Mouse (Mus musculus) CH12.LX (cell line): ENCODE measurements around the gene Sema6d. TPM values are rescaled to one million over a fixed set of nuclear protein-coding genes. Genes with fewer than 3 reads are reported as not detected.

Source experiments
- DNase-seq: peaks from one replicate; pipeline ENCODE4 v3.0.0-alpha.2; 2013; ENCODE audit errors: extremely low read depth
- H3K27ac ChIP-seq: 2 replicates; pipeline ENCODE4 v1.5.1; 2012; ENCODE audit warnings: low read depth, mild to moderate bottlenecking, control low read depth, moderate library complexity; ENCODE audit not compliant: insufficient read depth
- H3K27me3 ChIP-seq: replicated peaks from 2 replicates; pipeline ENCODE3; 2012; ENCODE audit warnings: inconsistent platforms
- H3K36me3 ChIP-seq, 2 experiments: replicated peaks in 1 of 2; 2 replicates each; pipeline versions ENCODE3 to v1.6.1; 2012; ENCODE audit warnings: inconsistent platforms in 1 of 2, low read length in 1 of 2, mild to moderate bottlenecking in 1 of 2, mixed read lengths in 1 of 2, moderate library complexity in 1 of 2; ENCODE audit not compliant: control insufficient read depth in 1 of 2, insufficient read depth in 1 of 2
- H3K4me1 ChIP-seq, 2 experiments: 2 replicates each; pipeline ENCODE4 v1.6.1; 2012; ENCODE audit warnings: inconsistent platforms in 1 of 2, moderate library complexity in 1 of 2; ENCODE audit not compliant: insufficient read depth in 2 of 2, control insufficient read depth in 1 of 2
- H3K4me2 ChIP-seq: 2 replicates; pipeline ENCODE4 v1.6.1; 2012; ENCODE audit warnings: low read depth, mild to moderate bottlenecking, control low read depth; ENCODE audit not compliant: poor library complexity, insufficient read depth, severe bottlenecking
- H3K4me3 ChIP-seq, 3 experiments: fragments of 150-350 bp in 1 of 3; sonication (generic) in 1 of 3; replicated peaks in 1 of 3; 2 replicates each; pipeline versions ENCODE3 to v1.5.1; 2011 to 2012; ENCODE audit warnings: low read depth in 2 of 3, low read length in 2 of 3, mild to moderate bottlenecking in 2 of 3, moderate library complexity in 2 of 3, control low read depth in 1 of 3, improper control_type of control experiment in 1 of 3, inconsistent platforms in 1 of 3, mixed read lengths in 1 of 3; ENCODE audit not compliant: poor library complexity in 1 of 3
- H3K79me2 ChIP-seq: replicated peaks from 2 replicates; pipeline ENCODE4 v1.6.1; 2012; ENCODE audit warnings: mild to moderate bottlenecking, moderate library complexity; ENCODE audit not compliant: control insufficient read depth, poor library complexity, insufficient read depth, severe bottlenecking; ENCODE audit errors: extremely low read depth
- H3K9ac ChIP-seq: 2 replicates; pipeline ENCODE4 v1.6.1; 2012; ENCODE audit warnings: low read depth, mild to moderate bottlenecking, control low read depth, moderate library complexity; ENCODE audit not compliant: insufficient read depth
- H3K9me3 ChIP-seq: replicated peaks from 2 replicates; pipeline ENCODE3; 2012; ENCODE audit warnings: low read length, inconsistent platforms, mixed read lengths
- BHLHE40 ChIP-seq: IDR thresholded peaks from 2 replicates; pipeline ENCODE4 v1.6.1; 2011; ENCODE audit warnings: mild to moderate bottlenecking, low read depth, low read length, improper control_type of control experiment
- CHD1 ChIP-seq: IDR thresholded peaks from 2 replicates; pipeline ENCODE4 v1.6.1; 2012; ENCODE audit warnings: low read depth, low read length, improper control_type of control experiment, inconsistent platforms
- CHD2 ChIP-seq: IDR thresholded peaks from 2 replicates; pipeline ENCODE4 v1.6.1; 2011; ENCODE audit warnings: low read length, improper control_type of control experiment
- CTCF ChIP-seq, 2 experiments: IDR thresholded peaks in 1 of 2; conservative IDR thresholded peaks in 1 of 2; 2 replicates each; pipeline ENCODE4 v1.5.1; 2011 to 2012; ENCODE audit warnings: low read depth in 2 of 2, low read length in 2 of 2, improper control_type of control experiment in 1 of 2, inconsistent platforms in 1 of 2, mild to moderate bottlenecking in 1 of 2, moderate library complexity in 1 of 2
- E2F4 ChIP-seq: IDR thresholded peaks from 2 replicates; pipeline ENCODE4 v1.6.1; 2011; ENCODE audit warnings: low read depth, low read length, improper control_type of control experiment; ENCODE audit not compliant: insufficient replicate concordance
- ELF1 ChIP-seq: IDR thresholded peaks from 2 replicates; pipeline ENCODE4 v1.6.1; 2014; ENCODE audit warnings: low read depth, mild to moderate bottlenecking, inconsistent platforms, low read length, improper control_type of control experiment
- EP300 ChIP-seq: IDR thresholded peaks from 2 replicates; pipeline ENCODE4 v1.6.1; 2011; ENCODE audit warnings: low read length, improper control_type of control experiment
- GABPA ChIP-seq: IDR thresholded peaks from 2 replicates; pipeline ENCODE4 v1.6.1; 2012; ENCODE audit warnings: low read depth, low read length, improper control_type of control experiment, inconsistent platforms; ENCODE audit not compliant: insufficient replicate concordance
- HCFC1 ChIP-seq: IDR thresholded peaks from 2 replicates; pipeline ENCODE4 v1.6.1; 2012; ENCODE audit warnings: low read depth, mild to moderate bottlenecking, inconsistent platforms, low read length, improper control_type of control experiment
- IRF4 ChIP-seq: IDR thresholded peaks from 2 replicates; pipeline ENCODE4 v1.6.1; 2014; ENCODE audit warnings: low read depth, mild to moderate bottlenecking, inconsistent platforms, low read length, improper control_type of control experiment
- KAT2A ChIP-seq: IDR thresholded peaks from 2 replicates; pipeline ENCODE4 v1.6.1; 2012; ENCODE audit warnings: low read length, improper control_type of control experiment, inconsistent platforms; ENCODE audit not compliant: insufficient replicate concordance
- MAX ChIP-seq: IDR thresholded peaks from 2 replicates; pipeline ENCODE4 v1.6.1; 2011; ENCODE audit warnings: low read length, improper control_type of control experiment
- MAZ ChIP-seq: IDR thresholded peaks from 2 replicates; pipeline ENCODE4 v1.6.1; 2012; ENCODE audit warnings: low read depth, mild to moderate bottlenecking, inconsistent platforms, low read length, improper control_type of control experiment, moderate library complexity
- MEF2A ChIP-seq: IDR thresholded peaks from 2 replicates; pipeline ENCODE4 v1.6.1; 2014; ENCODE audit warnings: low read depth, mild to moderate bottlenecking, inconsistent platforms, low read length, improper control_type of control experiment, borderline replicate concordance
- MXI1 ChIP-seq: IDR thresholded peaks from 2 replicates; pipeline ENCODE4 v1.6.1; 2011; ENCODE audit warnings: mild to moderate bottlenecking, low read depth, low read length, improper control_type of control experiment
- MYC ChIP-seq: IDR thresholded peaks from 2 replicates; pipeline ENCODE4 v1.6.1; 2011; ENCODE audit warnings: low read depth, mild to moderate bottlenecking, improper control_type of control experiment, low read length
- NELFE ChIP-seq: IDR thresholded peaks from 2 replicates; pipeline ENCODE4 v1.6.1; 2011; ENCODE audit warnings: low read depth, low read length, improper control_type of control experiment
- NRF1 ChIP-seq: IDR thresholded peaks from 2 replicates; pipeline ENCODE4 v1.6.1; 2014; ENCODE audit warnings: low read depth, mild to moderate bottlenecking, inconsistent platforms, low read length, improper control_type of control experiment, moderate library complexity
- PAX5 ChIP-seq: IDR thresholded peaks from 2 replicates; pipeline ENCODE4 v1.6.1; 2012; ENCODE audit warnings: low read length, inconsistent platforms, mixed read lengths
- POLR2AphosphoS2 ChIP-seq: IDR thresholded peaks from 2 replicates; pipeline ENCODE4 v1.6.1; 2011; ENCODE audit warnings: low read depth, low read length, improper control_type of control experiment
- RAD21 ChIP-seq: IDR thresholded peaks from 2 replicates; pipeline ENCODE4 v1.6.1; 2011; ENCODE audit warnings: low read depth, mild to moderate bottlenecking, low read length, improper control_type of control experiment, moderate library complexity
- SIN3A ChIP-seq: IDR thresholded peaks from 2 replicates; pipeline ENCODE4 v1.6.1; 2012; ENCODE audit warnings: low read length, improper control_type of control experiment, inconsistent platforms
- TCF12 ChIP-seq: IDR thresholded peaks from 2 replicates; pipeline ENCODE4 v1.6.1; 2014; ENCODE audit warnings: low read depth, mild to moderate bottlenecking, inconsistent platforms, low read length, improper control_type of control experiment
- USF1 ChIP-seq: IDR thresholded peaks from 2 replicates; pipeline ENCODE4 v1.6.1; 2014; ENCODE audit warnings: low read depth, mild to moderate bottlenecking, inconsistent platforms, low read length, improper control_type of control experiment
- ZC3H11A ChIP-seq: IDR thresholded peaks from 2 replicates; pipeline ENCODE4 v1.6.1; 2012; ENCODE audit warnings: low read depth, mild to moderate bottlenecking, inconsistent platforms, low read length, improper control_type of control experiment
- ZNF384 ChIP-seq: IDR thresholded peaks from 2 replicates; pipeline ENCODE4 v1.6.1; 2012; ENCODE audit warnings: low read depth, low read length, improper control_type of control experiment, inconsistent platforms
- dilution Hi-C: fragments of 300-500 bp; cut with MboI; formaldehyde crosslinking; loops from 2 replicates; pipeline ENCODE4 v1.14.3; 2020; ENCODE audit warnings: low sequenced_read_pairs; ENCODE audit not compliant: extremely low pct_unique_long_range_greater_than_20kb, extremely low pct_ligation_motif_present
- in situ Hi-C: fragments of 300-500 bp; cut with MboI; formaldehyde crosslinking; loops from 3 replicates; pipeline ENCODE4 v1.14.3; 2019; ENCODE audit warnings: low sequenced_read_pairs, low pct_ligation_motif_present, low pct_unique_long_range_greater_than_20kb, mixed read lengths
- polyA plus RNA-seq: library from polyadenylated mRNA; unstranded; fragments of >175 nt; gene quantifications from 2 replicates; pipeline ENCODE4 v1.2.1, GENCODE M21; 2012; ENCODE audit warnings: low read depth; ENCODE audit not compliant: insufficient read length
- total RNA-seq, 2 experiments: library from RNA; depleted of rRNA; stranded (reverse); fragments of 300-350 nt in 1 of 2; fragments of >200 nt in 1 of 2; gene quantifications; 2 replicates each; pipeline ENCODE4 v1.2.3; 2012 to 2014

The Sema6d gene
- total and polyA plus RNA-seq, 3 experiments, result not detected

GRCm38 (mm10) chr2:124465004-124465946 lies 375.5 kb downstream of the Sema6d start:
- Histone ChIP-seq H3K27me3 (no peaks in the 10 kb centered on the region), H3K36me3 (no peaks in the 10 kb centered on the region), H3K79me2 (no peaks in the 10 kb centered on the region), H3K4me2 (no peak overlapping the region), H3K27ac (no peak overlapping the region), H3K4me3 (no peak overlapping the region), H3K4me1 (no peaks in the 10 kb centered on the region), H3K9ac (no peak overlapping the region), H3K9me3 (peaks cover 71% of the 10 kb centered on the region)
- TF ChIP-seq NRF1 (no peak), ZNF384 (no peak), PAX5 (no peak), ELF1 (no peak), BHLHE40 (no peak), MYC (no peak), KAT2A (no peak), TCF12 (no peak), GABPA (no peak), EP300 (no peak), ZC3H11A (no peak), MAX (no peak), CHD2 (no peak), E2F4 (no peak), MEF2A (no peak), CHD1 (no peak), RAD21 (no peak)
- no peak for DNase-seq
- dilution Hi-C loops (no loop called here), in situ Hi-C loops (no loop called here)

GRCm38 (mm10) chr2:124467429-124467828 lies 377.7 kb downstream of the Sema6d start:
- H3K36me3 ChIP-seq, result no peaks in the 10 kb centered on the region
- dilution Hi-C loops, result no loop called here

More at GRCm38 (mm10) chr2:124467429-124467828, 377.7 kb downstream of the Sema6d start:
- Histone ChIP-seq H3K9me3 (peaks cover 73% of the 10 kb centered on the region), H3K79me2 (no peaks in the 10 kb centered on the region), H3K27me3 (no peaks in the 10 kb centered on the region), H3K4me2 (no peak overlapping the region)
- DNase-seq, result no peak
- TF ChIP-seq CTCF (conservative IDR thresholded peaks at IDR 0.05 in 1 of 2, IDR thresholded peaks at IDR 0.05 in 1 of 2; ENCODE audit: low read depth in 2 of 2, low read length in 2 of 2) (no peak), IRF4 (no peak), NRF1 (no peak), MXI1 (no peak), BHLHE40 (no peak), POLR2AphosphoS2 (no peak), MAZ (no peak), SIN3A (no peak), USF1 (no peak), MAX (no peak), HCFC1 (no peak), MEF2A (no peak), NELFE (no peak)
- TF ChIP-seq, all 38 proteins: peak for 0
- Histone ChIP-seq H3K4me3 (no peak overlapping the region), H3K27ac (no peak overlapping the region), H3K4me1 (no peaks in the 10 kb centered on the region), H3K9ac (no peak overlapping the region)
- in situ Hi-C loops, result no loop called here
